Mouse (Mus musculus) embryonic facial prominence, embryonic 14.5 days (tissue): ENCODE results near the gene Pgm3. TPM values are rescaled to one million over a fixed set of nuclear protein-coding genes. Genes with fewer than 3 reads are reported as not detected.
"Not testable (repeated sequence)": the region's sequence is repeated elsewhere in the genome, so short reads cannot be mapped to it uniquely, and the experiment has no call there.

Experiments used
- ATAC-seq: fragments of 200-750 bp; cut with Nextera tagmentation; 2 replicates; pipeline ENCODE4 v1.8.0; 2017; ENCODE audit warnings: low read depth, moderate number of reproducible peaks, moderate TSS enrichment
- DNase-seq: peaks from one replicate; pipeline ENCODE4 v3.0.0-alpha.2; 2015; ENCODE audit warnings: low spot score
- H3K27ac ChIP-seq: fragments of 300-500 bp; sonication (generic); replicated peaks from 2 replicates; pipeline ENCODE4 v1.5.1; 2014; ENCODE audit warnings: low read depth, mild to moderate bottlenecking, low read length, moderate library complexity
- H3K27me3 ChIP-seq: fragments of 300-500 bp; sonication (generic); replicated peaks from 2 replicates; pipeline ENCODE4 v1.6.1; 2014; ENCODE audit warnings: low read length; ENCODE audit not compliant: control insufficient read depth, insufficient read depth
- H3K36me3 ChIP-seq: fragments of 300-500 bp; sonication (generic); 2 replicates; pipeline ENCODE4 v1.6.1; 2014; ENCODE audit warnings: low read length, mixed read lengths; ENCODE audit not compliant: control insufficient read depth, insufficient read depth
- H3K4me1 ChIP-seq: fragments of 300-500 bp; sonication (generic); 2 replicates; pipeline ENCODE4 v1.6.1; 2014; ENCODE audit warnings: antibody characterized with exemption, low read length; ENCODE audit not compliant: control insufficient read depth, insufficient read depth
- H3K4me2 ChIP-seq: fragments of 300-500 bp; sonication (generic); 2 replicates; pipeline ENCODE4 v1.6.1; 2014; ENCODE audit warnings: low read depth, mild to moderate bottlenecking, low read length, moderate library complexity, mixed read lengths
- H3K4me3 ChIP-seq: fragments of 300-500 bp; sonication (generic); 2 replicates; pipeline ENCODE4 v1.5.1; 2014; ENCODE audit warnings: low read depth, mild to moderate bottlenecking, low read length
- H3K9ac ChIP-seq: fragments of 300-500 bp; sonication (generic); 2 replicates; pipeline ENCODE4 v1.6.1; 2014; ENCODE audit warnings: low read depth, mild to moderate bottlenecking, low read length, moderate library complexity, mixed read lengths
- H3K9me3 ChIP-seq: fragments of 300-500 bp; sonication (generic); 2 replicates; pipeline ENCODE4 v1.6.1; 2016; ENCODE audit warnings: low read length; ENCODE audit not compliant: control insufficient read depth
- WGBS: fragments of 180-500 bp; shearing (Covaris S2); extraction: QIAGEN DNeasy Blood & Tissue Kit; methylation state at CpG from one replicate; pipeline ENCODE4 v1.1.7; 2014; 5-methylcytosine and 5-hydroxymethylcytosine counted together
- polyA plus RNA-seq: library from polyadenylated mRNA; unstranded; fragments of >200 nt; fragmentation: Nextera tagmentation; extraction: Ambion mirVana; gene quantifications from 2 replicates; pipeline ENCODE4 v1.2.1, GENCODE M21; 2014

Gene Pgm3
- polyA plus RNA-seq, 1 experiment from 2014 or later = 39.5 TPM

- not testable (repeated sequence) for H3K27me3 ChIP-seq, ATAC-seq, H3K9me3 ChIP-seq, H3K27ac ChIP-seq, DNase-seq, H3K4me1 ChIP-seq, H3K36me3 ChIP-seq, H3K9ac ChIP-seq, H3K4me3 ChIP-seq, H3K4me2 ChIP-seq
- WGBS = 66% methylated on average over 10 of the region's 10 CpGs
Observed at GRCm38 (mm10) chr9:86594357-86594767, 22.7 kb upstream of the Pgm3 start.

GRCm38 (mm10) chr9:86592676-86593668 lies 21.3 kb upstream of the Pgm3 start:
- no peak overlapping the region for H3K4me3 ChIP-seq

GRCm38 (mm10) chr9:86587019-86587795 lies 15.6 kb upstream of the Pgm3 start:
- 84% methylated on average over 11 of the region's 11 CpGs for WGBS
- ATAC-seq = no peak

More at GRCm38 (mm10) chr9:86592676-86593668, 21.3 kb upstream of the Pgm3 start:
- Histone ChIP-seq H3K9ac (no peak overlapping the region), H3K27me3 (no peaks in the 10 kb centered on the region), H3K27ac (no peak overlapping the region), H3K36me3 (no peaks in the 10 kb centered on the region), H3K4me2 (no peak overlapping the region), H3K9me3 (no peaks in the 10 kb centered on the region), H3K4me1 (no peaks in the 10 kb centered on the region)
- 71% methylated on average over 19 of the region's 19 CpGs for WGBS
- no peak for ATAC-seq
- no peak for DNase-seq

GRCm38 (mm10) chr9:86583740-86584139 lies 12.1 kb upstream of the Pgm3 start:
- no peaks in the 10 kb centered on the region for H3K4me1 ChIP-seq
- no peak overlapping the region for H3K27ac ChIP-seq
- H3K9ac ChIP-seq = no peak overlapping the region
- H3K27me3 ChIP-seq = no peaks in the 10 kb centered on the region
- no peak overlapping the region for H3K4me3 ChIP-seq
- DNase-seq (peak; percentile 64), ATAC-seq (0 out of 2 replicates have a peak, but pooled peaks have one; percentile 22)
- H3K36me3 ChIP-seq = no peaks in the 10 kb centered on the region
- H3K9me3 ChIP-seq = no peaks in the 10 kb centered on the region
- no peak overlapping the region for H3K4me2 ChIP-seq
- 56% methylated on average over 3 of the region's 3 CpGs for WGBS

More at GRCm38 (mm10) chr9:86587019-86587795, 15.6 kb upstream of the Pgm3 start:
- Histone ChIP-seq H3K36me3 (no peaks in the 10 kb centered on the region), H3K9ac (no peak overlapping the region), H3K27ac (no peak overlapping the region), H3K4me1 (no peaks in the 10 kb centered on the region), H3K27me3 (no peaks in the 10 kb centered on the region), H3K4me3 (no peak overlapping the region), H3K9me3 (no peaks in the 10 kb centered on the region), H3K4me2 (no peak overlapping the region)
- no peak for DNase-seq

GRCm38 (mm10) chr9:86579657-86580056 lies 8.0 kb upstream of the Pgm3 start:
- no peaks in the 10 kb centered on the region for H3K9me3 ChIP-seq
- H3K27me3 ChIP-seq = no peaks in the 10 kb centered on the region
- H3K36me3 ChIP-seq = no peaks in the 10 kb centered on the region
- H3K4me1 ChIP-seq = no peaks in the 10 kb centered on the region
- no peak overlapping the region for H3K4me3 ChIP-seq
- no peak overlapping the region for H3K27ac ChIP-seq
- DNase-seq = no peak
- no peak for ATAC-seq
- H3K9ac ChIP-seq = no peak overlapping the region
- H3K4me2 ChIP-seq = no peak overlapping the region
- WGBS = 84% methylated on average over 10 of the region's 10 CpGs

- Histone ChIP-seq H3K36me3 (no peaks in the 10 kb centered on the region), H3K4me3 (no peak overlapping the region), H3K9me3 (no peaks in the 10 kb centered on the region), H3K4me2 (no peak overlapping the region), H3K9ac (no peak overlapping the region), H3K4me1 (peaks cover 13% of the 10 kb centered on the region), H3K27me3 (no peaks in the 10 kb centered on the region), H3K27ac (no peak overlapping the region)
- no peak for DNase-seq
- no peak for ATAC-seq
- WGBS = 77% methylated on average over 6 of the region's 6 CpGs
Observed at GRCm38 (mm10) chr9:86575178-86575577, 3.5 kb upstream of the Pgm3 start.

- H3K9ac ChIP-seq = no peak overlapping the region
- 75% methylated on average over 20 of the region's 20 CpGs for WGBS
- no peak for DNase-seq
- no peaks in the 10 kb centered on the region for H3K9me3 ChIP-seq
- H3K27ac ChIP-seq = no peak overlapping the region
- H3K27me3 ChIP-seq = no peaks in the 10 kb centered on the region
- no peak overlapping the region for H3K4me2 ChIP-seq
- H3K36me3 ChIP-seq = peaks cover 9% of the 10 kb centered on the region; the same call in 1 of the 2 replicates
- peaks cover 15% of the 10 kb centered on the region for H3K4me1 ChIP-seq
- no peak for ATAC-seq
- no peak overlapping the region for H3K4me3 ChIP-seq
Observed at GRCm38 (mm10) chr9:86573616-86574303, 2.1 kb upstream of the Pgm3 start.

GRCm38 (mm10) chr9:86572636-86573291 lies 1.1 kb upstream of the Pgm3 start:
- peak overlapping the region; percentile 81 for H3K4me3 ChIP-seq
- H3K36me3 ChIP-seq = peaks cover 18% of the 10 kb centered on the region
- 11% methylated on average over 13 of the region's 13 CpGs for WGBS
- no peak overlapping the region for H3K27ac ChIP-seq
- DNase-seq = peak; percentile 88
- H3K9ac ChIP-seq = peak overlapping the region; percentile 82
- peak overlapping the region; percentile 99 for H3K4me2 ChIP-seq
- H3K9me3 ChIP-seq = no peaks in the 10 kb centered on the region
- no peak for ATAC-seq
- H3K27me3 ChIP-seq = no peaks in the 10 kb centered on the region
- peaks cover 15% of the 10 kb centered on the region for H3K4me1 ChIP-seq
